Mouse (Mus musculus): ENCODE measurements at regions not wholly inside any gene's neighbourhood (a gene's known extent, or its start where the extent isn't known, plus 50 kb on each side); places are given as distances from the start of the nearest gene placed in this dataset.

DNA sequence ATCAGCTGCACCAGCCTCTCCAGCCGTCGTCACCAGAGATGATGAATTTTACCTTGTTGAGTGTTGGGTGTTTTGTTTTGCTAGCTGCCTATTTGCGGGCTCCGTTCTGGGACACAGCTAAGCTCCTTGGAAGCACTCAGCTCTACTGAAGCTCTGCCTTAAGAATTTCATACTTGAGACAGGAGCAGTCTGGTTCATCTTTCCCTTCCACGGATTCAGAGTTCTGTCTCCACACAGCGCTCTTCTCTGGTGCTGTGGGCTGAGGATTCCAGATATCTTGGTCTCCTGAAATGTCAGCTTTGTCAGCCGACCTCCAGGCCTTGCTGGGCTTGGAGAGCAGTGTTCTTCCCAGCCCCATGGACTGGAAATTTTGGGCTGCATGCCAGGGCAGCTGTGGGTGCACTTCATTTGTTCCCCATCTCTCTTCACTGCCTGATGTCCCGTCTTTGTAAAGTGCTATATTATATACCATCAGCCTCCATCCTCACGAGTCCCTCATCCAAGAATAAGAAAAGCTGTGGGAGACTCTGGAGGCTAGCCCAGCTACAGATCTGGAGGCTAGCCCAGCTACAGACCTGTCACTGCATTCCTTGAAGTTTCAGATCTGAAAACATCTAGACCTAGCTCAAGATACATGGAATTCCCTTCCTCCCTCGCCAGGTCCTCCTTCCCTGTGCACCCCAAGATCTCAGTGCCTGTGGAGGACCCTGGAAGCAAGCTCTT lies 337.0 kb downstream of the Ptpru start:
- TF ChIP-seq CTCF (IDR thresholded peaks at IDR 0.05; ENCODE audit: control insufficient read depth, insufficient read depth, insufficient replicate concordance, low read depth, low read length) = no peak
- no peak for TF ChIP-seq POLR2A (IDR thresholded peaks at IDR 0.05; ENCODE audit: control insufficient read depth, low read depth, low read length)

Data from testis, adult 2 months (tissue).